Mouse (Mus musculus): ENCODE measurements around the gene Eps15l1. TPM values are rescaled to one million over a fixed set of nuclear protein-coding genes. Genes with fewer than 3 reads are reported as not detected.

Eps15l1 gene
- 51.9 and 58.4 TPM in 2 replicates for polyA plus RNA-seq (2015; fragmentation: Nextera tagmentation; extraction: Ambion mirVana)

DNA sequence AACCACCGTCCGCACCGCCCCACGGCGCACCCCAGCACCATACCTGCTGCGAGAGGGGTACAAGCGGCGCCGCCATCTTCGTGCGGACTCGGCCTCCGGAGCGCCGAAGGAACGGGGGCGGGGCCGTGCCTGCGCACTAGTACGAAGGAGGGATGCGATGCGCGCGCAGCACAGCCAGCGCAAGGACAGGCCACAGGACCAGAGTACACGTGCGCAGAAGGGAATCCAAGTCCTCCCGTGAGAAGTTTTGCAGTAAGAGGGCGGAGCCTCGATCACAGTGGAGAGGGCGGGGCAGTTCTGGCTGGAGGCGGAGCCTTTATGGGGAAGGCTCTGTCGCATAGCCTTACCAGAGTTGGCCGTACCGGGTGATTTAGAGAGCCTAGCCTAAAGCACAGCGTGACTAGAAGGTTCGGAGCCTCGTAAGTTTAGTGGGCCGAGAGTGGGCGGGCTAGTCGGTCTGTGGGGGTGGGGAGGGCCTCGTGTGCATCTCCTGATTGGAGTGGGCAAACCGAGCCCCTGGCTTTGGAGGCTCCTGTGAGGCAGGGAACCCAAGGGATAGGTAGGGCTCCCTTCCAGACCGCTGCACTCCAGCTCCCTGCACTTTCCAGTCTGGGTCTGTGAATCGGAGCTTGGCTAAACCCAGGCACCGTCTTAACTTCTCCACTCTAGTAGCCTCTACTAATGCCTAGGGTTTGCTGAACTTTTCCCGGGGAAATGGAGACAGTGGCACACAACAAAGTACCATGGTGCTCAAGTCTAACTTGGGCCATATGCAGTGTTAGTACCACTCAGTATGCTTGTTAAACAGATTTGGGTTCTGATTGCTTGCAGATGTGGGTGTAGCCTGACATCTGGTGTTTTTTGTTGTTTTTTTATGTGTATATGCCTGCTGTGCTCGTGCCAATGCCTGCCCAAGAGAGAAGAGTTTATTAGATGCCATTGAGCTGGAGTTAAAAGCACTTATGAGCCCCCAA, at the start of gene Eps15l1:
TSS of gene Eps15l1 (minus strand) at position 99 of the 974 bp plus-strand sequence.
- peak; percentile 98 for ATAC-seq
- Histone ChIP-seq H3K4me2 (ENCODE audit: low read length) (peak within 1 kb of the TSS; percentile 77), H3K4me1 (ENCODE audit: control insufficient read depth, insufficient read depth, low read depth, low read length) (peaks cover 27% of the 10 kb centered on the region), H3K27me3 (replicated peaks; ENCODE audit: control insufficient read depth, insufficient read depth, low read length) (no peaks in the 10 kb centered on the region), H3K4me3 (ENCODE audit: low read length) (peak within 1 kb of the TSS; percentile 80), H3K36me3 (ENCODE audit: control insufficient read depth, insufficient read depth, low read length) (no peaks in the 10 kb centered on the region), H3K9ac (ENCODE audit: low read depth, low read length) (peak within 1 kb of the TSS; percentile 87), H3K9me3 (ENCODE audit: control insufficient read depth, low read length) (no peaks in the 10 kb centered on the region), H3K27ac (ENCODE audit: low read depth, low read length) (peak within 1 kb of the TSS; percentile 84)
- under 1% methylated on average over 48 of the region's 48 CpGs for WGBS

- ATAC-seq, result no peak
- H3K4me2 ChIP-seq (ENCODE audit: low read length), result no peak overlapping the region
- no peaks in the 10 kb centered on the region for H3K27me3 ChIP-seq (replicated peaks; ENCODE audit: control insufficient read depth, insufficient read depth, low read length)
- H3K36me3 ChIP-seq (ENCODE audit: control insufficient read depth, insufficient read depth, low read length), result peaks cover 60% of the 10 kb centered on the region
- H3K9me3 ChIP-seq (ENCODE audit: control insufficient read depth, low read length), result no peaks in the 10 kb centered on the region
- no peak overlapping the region for H3K27ac ChIP-seq (ENCODE audit: low read depth, low read length)
- no peak overlapping the region for H3K4me3 ChIP-seq (ENCODE audit: low read length)
- 97% methylated on average over 7 of the region's 7 CpGs for WGBS
- H3K9ac ChIP-seq (ENCODE audit: low read depth, low read length), result no peak overlapping the region
- peaks cover 13% of the 10 kb centered on the region for H3K4me1 ChIP-seq (ENCODE audit: control insufficient read depth, insufficient read depth, low read depth, low read length)
Observed at GRCm38 (mm10) chr8:72470684-72471083, 49.4 kb upstream of the Eps15l1 start.

DNA sequence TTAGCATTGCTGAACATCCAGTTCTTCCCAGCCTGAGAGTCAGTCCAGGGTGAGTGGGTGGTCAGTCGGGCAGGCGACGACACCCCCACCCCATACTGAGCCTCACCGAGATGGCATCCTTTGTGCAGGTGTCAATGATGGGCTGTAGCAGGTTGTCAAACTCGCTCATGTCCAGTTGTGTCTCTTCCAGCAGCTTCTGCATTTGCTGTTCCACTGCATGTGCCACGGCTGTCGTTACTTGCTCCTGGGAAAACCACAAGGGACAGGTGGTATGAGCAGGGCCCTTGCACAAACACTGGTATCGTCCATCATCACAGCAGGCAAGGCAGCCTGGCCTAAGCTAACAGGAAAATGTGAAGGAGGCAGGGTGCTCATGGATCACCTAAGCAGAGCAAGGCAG, 48.7 kb upstream of the Eps15l1 start:
- Histone ChIP-seq H3K27me3 (replicated peaks; ENCODE audit: control insufficient read depth, insufficient read depth, low read length) (no peaks in the 10 kb centered on the region), H3K4me1 (ENCODE audit: control insufficient read depth, insufficient read depth, low read depth, low read length) (peaks cover 11% of the 10 kb centered on the region), H3K9me3 (ENCODE audit: control insufficient read depth, low read length) (no peaks in the 10 kb centered on the region), H3K27ac (ENCODE audit: low read depth, low read length) (no peak overlapping the region), H3K9ac (ENCODE audit: low read depth, low read length) (no peak overlapping the region), H3K4me3 (ENCODE audit: low read length) (no peak overlapping the region), H3K36me3 (ENCODE audit: control insufficient read depth, insufficient read depth, low read length) (peaks cover 67% of the 10 kb centered on the region), H3K4me2 (ENCODE audit: low read length) (no peak overlapping the region)
- 94% methylated on average over 8 of the region's 8 CpGs for WGBS
- no peak for ATAC-seq

DNA sequence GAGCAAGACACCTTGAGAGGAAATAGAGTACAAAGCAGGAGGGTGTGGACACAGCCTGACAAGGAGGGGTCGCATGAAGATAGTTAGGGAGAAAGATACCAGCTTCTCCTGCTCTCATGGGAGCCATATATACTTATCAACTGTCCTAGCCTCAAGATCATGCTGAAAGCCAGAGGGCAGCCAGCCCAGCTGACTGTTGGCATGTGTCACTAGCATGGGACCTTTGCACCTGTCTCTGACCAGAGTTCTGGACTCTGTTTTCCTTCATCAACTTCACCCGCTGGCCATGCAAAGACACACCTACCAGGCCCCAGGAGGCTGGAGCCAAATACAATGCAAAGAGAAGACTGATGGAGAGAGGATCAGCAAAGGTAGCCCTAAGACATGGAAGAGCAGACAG, 48.0 kb upstream of the Eps15l1 start:
- 94% methylated on average over 2 of the region's 2 CpGs for WGBS
- H3K9me3 ChIP-seq (ENCODE audit: control insufficient read depth, low read length), result no peaks in the 10 kb centered on the region

DNA sequence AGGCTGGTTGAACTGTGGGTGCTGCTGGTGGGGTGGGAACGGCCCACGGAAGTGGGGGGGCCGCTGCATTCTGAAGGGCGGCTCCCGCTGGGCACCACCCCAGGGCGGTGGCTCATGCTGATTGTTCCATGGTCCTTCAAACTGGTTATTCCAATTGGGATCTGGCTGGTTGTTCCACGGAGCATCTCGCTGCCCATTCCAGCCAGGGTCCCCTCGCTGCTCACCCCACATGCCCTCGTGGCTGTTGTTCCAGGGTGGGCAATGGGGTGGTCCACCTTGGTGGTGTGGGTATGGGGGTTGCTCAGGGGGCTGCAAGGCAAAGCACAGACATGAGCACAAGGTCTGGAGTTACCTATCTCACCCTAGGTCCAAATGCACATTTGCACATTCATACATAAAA, 43.0 kb upstream of the Eps15l1 start:
- no peaks in the 10 kb centered on the region for H3K4me1 ChIP-seq (ENCODE audit: control insufficient read depth, insufficient read depth, low read depth, low read length)
- WGBS, result 94% methylated on average over 10 of the region's 10 CpGs
- H3K4me2 ChIP-seq (ENCODE audit: low read length), result no peak overlapping the region
- peaks cover 86% of the 10 kb centered on the region for H3K36me3 ChIP-seq (ENCODE audit: control insufficient read depth, insufficient read depth, low read length)
- no peaks in the 10 kb centered on the region for H3K27me3 ChIP-seq (replicated peaks; ENCODE audit: control insufficient read depth, insufficient read depth, low read length)
- no peak overlapping the region for H3K9ac ChIP-seq (ENCODE audit: low read depth, low read length)
- no peak overlapping the region for H3K27ac ChIP-seq (ENCODE audit: low read depth, low read length)
- H3K4me3 ChIP-seq (ENCODE audit: low read length), result no peak overlapping the region
- no peak for ATAC-seq
- H3K9me3 ChIP-seq (ENCODE audit: control insufficient read depth, low read length), result no peaks in the 10 kb centered on the region

More for the DNA sequence above, 48.0 kb upstream of the Eps15l1 start:
- Histone ChIP-seq H3K4me2 (ENCODE audit: low read length) (no peak overlapping the region), H3K9ac (ENCODE audit: low read depth, low read length) (no peak overlapping the region), H3K4me3 (ENCODE audit: low read length) (no peak overlapping the region), H3K27ac (ENCODE audit: low read depth, low read length) (no peak overlapping the region), H3K36me3 (ENCODE audit: control insufficient read depth, insufficient read depth, low read length) (peaks cover 71% of the 10 kb centered on the region), H3K27me3 (replicated peaks; ENCODE audit: control insufficient read depth, insufficient read depth, low read length) (no peaks in the 10 kb centered on the region), H3K4me1 (ENCODE audit: control insufficient read depth, insufficient read depth, low read depth, low read length) (peaks cover 10% of the 10 kb centered on the region)
- no peak for ATAC-seq

GRCm38 (mm10) chr8:72459881-72460533, 38.7 kb upstream of the Eps15l1 start:
- H3K9me3 ChIP-seq (ENCODE audit: control insufficient read depth, low read length), result no peaks in the 10 kb centered on the region
- no peaks in the 10 kb centered on the region for H3K4me1 ChIP-seq (ENCODE audit: control insufficient read depth, insufficient read depth, low read depth, low read length)
- H3K4me3 ChIP-seq (ENCODE audit: low read length), result no peak overlapping the region
- H3K36me3 ChIP-seq (ENCODE audit: control insufficient read depth, insufficient read depth, low read length), result peaks cover 52% of the 10 kb centered on the region
- 93% methylated on average over 4 of the region's 4 CpGs for WGBS
- no peak overlapping the region for H3K9ac ChIP-seq (ENCODE audit: low read depth, low read length)
- H3K27ac ChIP-seq (ENCODE audit: low read depth, low read length), result no peak overlapping the region
- H3K27me3 ChIP-seq (replicated peaks; ENCODE audit: control insufficient read depth, insufficient read depth, low read length), result no peaks in the 10 kb centered on the region
- H3K4me2 ChIP-seq (ENCODE audit: low read length), result no peak overlapping the region
- ATAC-seq, result no peak

DNA sequence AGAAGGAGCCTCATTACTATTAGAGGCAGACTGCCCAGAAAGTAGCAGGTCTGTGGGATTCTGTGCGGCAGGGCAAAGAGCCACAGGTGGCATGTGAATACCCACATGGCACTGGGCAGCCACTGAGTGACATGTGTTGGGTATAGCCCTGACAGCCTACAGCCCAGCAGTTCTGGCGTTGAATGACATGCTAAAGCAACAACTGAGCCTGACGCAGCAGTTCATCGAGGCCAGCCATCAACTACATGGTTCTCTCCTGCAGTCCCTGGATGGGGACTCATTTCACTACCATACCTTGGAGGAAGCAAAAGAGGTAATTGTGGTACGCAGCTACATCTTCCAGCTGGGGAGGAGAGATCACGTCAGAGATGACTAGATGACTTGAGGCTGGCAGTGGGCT, 37.2 kb upstream of the Eps15l1 start:
- H3K4me3 ChIP-seq (ENCODE audit: low read length), result no peak overlapping the region
- H3K4me2 ChIP-seq (ENCODE audit: low read length), result no peak overlapping the region
- no peaks in the 10 kb centered on the region for H3K4me1 ChIP-seq (ENCODE audit: control insufficient read depth, insufficient read depth, low read depth, low read length)
- ATAC-seq, result no peak
- 92% methylated on average over 6 of the region's 6 CpGs for WGBS
- H3K27ac ChIP-seq (ENCODE audit: low read depth, low read length), result no peak overlapping the region
- peaks cover 53% of the 10 kb centered on the region for H3K36me3 ChIP-seq (ENCODE audit: control insufficient read depth, insufficient read depth, low read length)
- H3K27me3 ChIP-seq (replicated peaks; ENCODE audit: control insufficient read depth, insufficient read depth, low read length), result no peaks in the 10 kb centered on the region
- H3K9me3 ChIP-seq (ENCODE audit: control insufficient read depth, low read length), result no peaks in the 10 kb centered on the region
- H3K9ac ChIP-seq (ENCODE audit: low read depth, low read length), result no peak overlapping the region

GRCm38 (mm10) chr8:72457806-72458205, 36.5 kb upstream of the Eps15l1 start:
- 88% methylated on average over 3 of the region's 3 CpGs for WGBS
- no peak overlapping the region for H3K27ac ChIP-seq (ENCODE audit: low read depth, low read length)
- no peak for ATAC-seq
- peaks cover 54% of the 10 kb centered on the region for H3K36me3 ChIP-seq (ENCODE audit: control insufficient read depth, insufficient read depth, low read length)
- no peaks in the 10 kb centered on the region for H3K4me1 ChIP-seq (ENCODE audit: control insufficient read depth, insufficient read depth, low read depth, low read length)
- H3K9ac ChIP-seq (ENCODE audit: low read depth, low read length), result no peak overlapping the region
- no peak overlapping the region for H3K4me2 ChIP-seq (ENCODE audit: low read length)
- H3K9me3 ChIP-seq (ENCODE audit: control insufficient read depth, low read length), result no peaks in the 10 kb centered on the region
- H3K27me3 ChIP-seq (replicated peaks; ENCODE audit: control insufficient read depth, insufficient read depth, low read length), result no peaks in the 10 kb centered on the region
- no peak overlapping the region for H3K4me3 ChIP-seq (ENCODE audit: low read length)

DNA sequence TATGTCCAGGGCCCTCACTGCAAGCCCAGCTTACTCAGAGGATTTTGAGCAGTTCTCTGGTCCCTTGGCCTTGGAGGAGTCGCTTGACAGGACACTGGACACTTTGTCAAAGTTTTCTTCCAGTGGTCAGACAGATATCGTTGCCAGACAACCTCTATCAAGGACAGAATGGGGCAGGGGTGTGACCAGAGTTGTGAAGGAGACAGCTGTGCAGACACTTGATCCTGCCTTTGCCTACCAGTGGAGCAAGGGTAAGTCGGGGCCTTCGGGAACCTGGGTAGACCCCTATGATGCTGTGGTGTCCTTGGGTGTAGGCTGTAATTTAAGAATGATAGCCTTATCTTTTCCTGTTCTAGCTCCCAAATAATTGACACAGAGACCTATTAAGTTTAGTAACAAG, 34.1 kb upstream of the Eps15l1 start:
- Histone ChIP-seq H3K4me1 (ENCODE audit: control insufficient read depth, insufficient read depth, low read depth, low read length) (no peaks in the 10 kb centered on the region), H3K9me3 (ENCODE audit: control insufficient read depth, low read length) (no peaks in the 10 kb centered on the region), H3K27me3 (replicated peaks; ENCODE audit: control insufficient read depth, insufficient read depth, low read length) (no peaks in the 10 kb centered on the region), H3K4me2 (ENCODE audit: low read length) (no peak overlapping the region), H3K27ac (ENCODE audit: low read depth, low read length) (no peak overlapping the region), H3K9ac (ENCODE audit: low read depth, low read length) (no peak overlapping the region), H3K36me3 (ENCODE audit: control insufficient read depth, insufficient read depth, low read length) (peaks cover 48% of the 10 kb centered on the region), H3K4me3 (ENCODE audit: low read length) (no peak overlapping the region)
- ATAC-seq, result no peak
- WGBS, result 94% methylated on average over 4 of the region's 4 CpGs

All from hindbrain, embryonic 16.5 days (tissue).